Mouse (Mus musculus): ENCODE results near the gene Ect2. TPM values are rescaled to one million over a fixed set of nuclear protein-coding genes. Genes with fewer than 3 reads are reported as not detected.

Ect2 gene
- total and polyA plus RNA-seq, 3 experiments, result 22.6 to 48.5 (median 31.5) TPM

DNA sequence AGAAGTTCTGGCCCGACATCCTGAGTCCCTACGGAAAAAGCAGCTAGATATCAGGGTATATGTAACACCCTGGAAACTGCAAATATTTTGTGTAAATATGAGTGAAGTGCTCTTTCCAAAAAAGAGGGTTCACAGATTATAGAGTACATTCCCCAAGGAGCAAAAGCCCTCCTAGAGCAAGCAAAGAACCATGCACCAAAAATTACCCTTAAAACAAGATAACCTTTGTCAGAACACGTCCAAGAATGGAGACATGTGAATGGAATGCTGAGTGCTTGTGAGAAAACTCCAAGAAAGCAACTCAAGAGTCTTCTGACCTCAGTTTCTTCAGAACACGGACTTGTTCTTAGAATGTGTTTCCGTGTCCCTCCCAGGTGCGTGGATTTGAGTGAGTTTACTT is 50.7 kb downstream of the Ect2 start:
- H3K27ac ChIP-seq (ENCODE audit: control insufficient read depth, low read depth, low read length), result no peak overlapping the region
- H3K4me3 ChIP-seq (ENCODE audit: control insufficient read depth in 1 of 2, insufficient read depth in 1 of 2, low read depth in 2 of 2, low read length in 2 of 2), result no peak overlapping the region
- DNase-seq (ENCODE audit: low read depth, low spot score), result no peak
- H3K4me1 ChIP-seq (ENCODE audit: control insufficient read depth in 1 of 2, insufficient read depth in 2 of 2, low read length in 2 of 2), result no peaks in the 10 kb centered on the region
- TF ChIP-seq HCFC1 (IDR thresholded peaks at IDR 0.05; ENCODE audit: low read depth, low read length) (no peak), MEF2A (IDR thresholded peaks at IDR 0.05; ENCODE audit: extremely low read depth, insufficient replicate concordance, low read depth, low read length, poor library complexity, severe bottlenecking) (no peak), RAD21 (IDR thresholded peaks at IDR 0.05; ENCODE audit: low read depth, low read length) (no peak), RCOR1 (IDR thresholded peaks at IDR 0.05; ENCODE audit: low read depth, low read length) (no peak), EP300 (IDR thresholded peaks at IDR 0.05; ENCODE audit: low read depth in 1 of 2, low read length in 2 of 2) (no peak), ZKSCAN1 (IDR thresholded peaks at IDR 0.05; ENCODE audit: low read depth, low read length) (no peak), MAX (IDR thresholded peaks at IDR 0.05; ENCODE audit: low read length) (no peak), MXI1 (IDR thresholded peaks at IDR 0.05; ENCODE audit: low read depth, low read length) (no peak), MYC (IDR thresholded peaks at IDR 0.05; ENCODE audit: low read depth, low read length) (no peak), ETS1 (IDR thresholded peaks at IDR 0.05; ENCODE audit: low read depth, low read length) (no peak), MAFK (IDR thresholded peaks at IDR 0.05; ENCODE audit: borderline replicate concordance, low read depth, low read length) (no peak), UBTF (IDR thresholded peaks at IDR 0.05; ENCODE audit: borderline replicate concordance, insufficient read depth, low read depth, low read length) (no peak), POLR2AphosphoS5 (IDR thresholded peaks at IDR 0.05; ENCODE audit: borderline replicate concordance, low read depth, low read length) (no peak), USF1 (IDR thresholded peaks at IDR 0.05; ENCODE audit: low read depth, low read length) (no peak), POLR2A (IDR thresholded peaks at IDR 0.05; ENCODE audit: control insufficient read depth in 1 of 2, insufficient read depth in 1 of 2, low read depth in 1 of 2, low read length in 2 of 2, poor library complexity in 1 of 2) (no peak), ZNF384 (IDR thresholded peaks at IDR 0.05; ENCODE audit: low read depth, low read length) (no peak), SMC3 (IDR thresholded peaks at IDR 0.05; ENCODE audit: low read depth, low read length) (no peak)
- peaks cover 0 to 31% of the 10 kb centered on the region in 2 experiments; a peak in 2 of 4 replicates for H3K36me3 ChIP-seq (ENCODE audit: control insufficient read depth in 1 of 2, insufficient read depth in 2 of 2, low read length in 2 of 2)
- H3K9ac ChIP-seq (ENCODE audit: control insufficient read depth, low read depth, low read length, poor library complexity, severe bottlenecking), result no peak overlapping the region
- H3K27me3 ChIP-seq (ENCODE audit: control insufficient read depth in 1 of 2, insufficient read depth in 2 of 2, low read length in 2 of 2), result no peaks in the 10 kb centered on the region
- no peaks in the 10 kb centered on the region for H3K9me3 ChIP-seq (replicated peaks; ENCODE audit: insufficient read depth, low read length)
- no peaks in the 10 kb centered on the region for H3K79me2 ChIP-seq (ENCODE audit: control insufficient read depth, insufficient read depth, low read length, poor library complexity)

DNA sequence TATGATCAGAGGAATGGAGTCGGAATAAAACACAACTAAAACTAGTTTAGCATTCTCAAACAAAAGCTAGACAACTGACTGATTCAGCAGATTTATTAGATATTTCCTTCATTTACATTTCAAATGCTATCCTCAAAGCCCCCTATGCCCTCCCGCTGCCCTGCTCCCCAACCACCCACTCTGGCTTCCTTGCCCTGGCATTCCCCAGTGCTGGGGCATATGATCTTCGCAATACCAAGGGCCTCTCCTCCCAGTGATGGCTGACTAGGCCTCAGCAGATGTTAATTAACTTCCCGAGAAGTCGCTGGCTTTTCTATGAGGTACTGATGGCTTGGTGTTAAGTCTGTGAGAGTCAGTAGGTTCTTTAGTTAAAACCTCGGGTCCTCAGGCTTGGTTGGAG is 55.0 kb downstream of the Ect2 start:
- Histone ChIP-seq H3K79me2 (ENCODE audit: control insufficient read depth, insufficient read depth, low read length, poor library complexity) (no peaks in the 10 kb centered on the region), H3K4me1 (ENCODE audit: control insufficient read depth in 1 of 2, insufficient read depth in 2 of 2, low read length in 2 of 2) (no peaks in the 10 kb centered on the region), H3K9me3 (replicated peaks; ENCODE audit: insufficient read depth, low read length) (no peaks in the 10 kb centered on the region), H3K36me3 (ENCODE audit: control insufficient read depth in 1 of 2, insufficient read depth in 2 of 2, low read length in 2 of 2) (peaks cover 0 to 14% of the 10 kb centered on the region in 2 experiments; a peak in 2 of 4 replicates), H3K27me3 (ENCODE audit: control insufficient read depth in 1 of 2, insufficient read depth in 2 of 2, low read length in 2 of 2) (no peaks in the 10 kb centered on the region), H3K9ac (ENCODE audit: control insufficient read depth, low read depth, low read length, poor library complexity, severe bottlenecking) (no peak overlapping the region), H3K27ac (ENCODE audit: control insufficient read depth, low read depth, low read length) (no peak overlapping the region), H3K4me3 (ENCODE audit: control insufficient read depth in 1 of 2, insufficient read depth in 1 of 2, low read depth in 2 of 2, low read length in 2 of 2) (no peak overlapping the region)
- TF ChIP-seq MXI1 (IDR thresholded peaks at IDR 0.05; ENCODE audit: low read depth, low read length) (no peak), MAX (IDR thresholded peaks at IDR 0.05; ENCODE audit: low read length) (no peak), GABPA (IDR thresholded peaks at IDR 0.05; ENCODE audit: low read depth, low read length) (no peak), USF2 (IDR thresholded peaks at IDR 0.05; ENCODE audit: borderline replicate concordance in 1 of 2, insufficient read depth in 1 of 2, low read depth in 1 of 2, low read length in 2 of 2) (no peak), E2F4 (IDR thresholded peaks at IDR 0.05; ENCODE audit: borderline replicate concordance, low read depth, low read length) (no peak), BHLHE40 (IDR thresholded peaks at IDR 0.05; ENCODE audit: borderline replicate concordance, low read depth, low read length) (no peak), UBTF (IDR thresholded peaks at IDR 0.05; ENCODE audit: borderline replicate concordance, insufficient read depth, low read depth, low read length) (no peak), SIN3A (IDR thresholded peaks at IDR 0.05; ENCODE audit: low read length) (no peak), POLR2A (IDR thresholded peaks at IDR 0.05; ENCODE audit: control insufficient read depth in 1 of 2, insufficient read depth in 1 of 2, low read depth in 1 of 2, low read length in 2 of 2, poor library complexity in 1 of 2) (no peak), TBP (IDR thresholded peaks at IDR 0.05; ENCODE audit: low read depth, low read length) (no peak), MAZ (IDR thresholded peaks at IDR 0.05; ENCODE audit: low read depth, low read length) (no peak), RAD21 (IDR thresholded peaks at IDR 0.05; ENCODE audit: low read depth, low read length) (no peak), ZC3H11A (IDR thresholded peaks at IDR 0.05; ENCODE audit: low read depth, low read length) (no peak), MYC (IDR thresholded peaks at IDR 0.05; ENCODE audit: low read depth, low read length) (no peak), JUND (IDR thresholded peaks at IDR 0.05; ENCODE audit: low read depth, low read length) (no peak), MEF2A (IDR thresholded peaks at IDR 0.05; ENCODE audit: extremely low read depth, insufficient replicate concordance, low read depth, low read length, poor library complexity, severe bottlenecking) (no peak), TCF12 (IDR thresholded peaks at IDR 0.05; ENCODE audit: low read depth, low read length) (no peak), NELFE (IDR thresholded peaks at IDR 0.05; ENCODE audit: low read depth, low read length) (no peak), SMC3 (IDR thresholded peaks at IDR 0.05; ENCODE audit: low read depth, low read length) (no peak)
- no peak for DNase-seq (ENCODE audit: low read depth, low spot score)

All from MEL (cell line).